Mouse (Mus musculus): ENCODE measurements around the gene Cyp2d22.

GRCm38 (mm10) chr15:82342543-82342935, 37.5 kb downstream of the Cyp2d22 start:
- TF ChIP-seq CTCF (IDR thresholded peaks at IDR 0.05; ENCODE audit: low read depth, low read length) (no peak), POLR2A (IDR thresholded peaks at IDR 0.05; ENCODE audit: borderline replicate concordance, low read depth, low read length) (no peak)
